Mouse (Mus musculus) cortical plate, adult 2 months (tissue): ENCODE data around the gene Armc8.

Experiments used
- CTCF ChIP-seq: fragments of 200-500 bp; IDR thresholded peaks from 2 replicates; pipeline ENCODE4 v1.5.1; 2011; ENCODE audit warnings: mild to moderate bottlenecking, control low read depth, low read length; ENCODE audit not compliant: insufficient read depth; ENCODE audit errors: extremely low read depth
- POLR2A ChIP-seq: fragments of 200-500 bp; IDR thresholded peaks from 2 replicates; pipeline ENCODE4 v1.6.1; 2011; ENCODE audit warnings: mild to moderate bottlenecking, low read length, control low read depth; ENCODE audit not compliant: insufficient read depth; ENCODE audit errors: extremely low read depth

DNA sequence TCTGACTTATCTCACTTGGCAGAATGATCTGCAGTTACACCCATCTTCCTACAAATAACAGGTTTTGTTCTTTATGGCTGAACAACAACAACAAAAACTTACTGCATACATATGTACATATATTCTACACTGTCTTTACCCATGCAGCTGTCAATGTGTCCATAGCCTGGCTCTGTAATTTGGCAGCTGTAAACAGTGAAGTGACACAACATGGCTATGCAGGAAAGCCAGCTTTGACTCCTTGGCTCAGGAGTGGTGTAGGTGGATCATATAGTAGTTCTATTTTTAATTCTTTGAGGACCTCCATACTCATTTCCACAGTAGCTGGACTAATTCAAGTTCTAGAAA is 9.2 kb downstream of the Armc8 start:
- TF ChIP-seq CTCF (no peak), POLR2A (no peak)
